Mouse (Mus musculus) thymus, postnatal 36 days (tissue): ENCODE measurements around the gene Ckm.

Experiments used
- DNase-seq, 2 experiments: peaks; one replicate each; pipeline ENCODE4 v3.0.0; 2022; ENCODE audit warnings: mixed read lengths in 2 of 2

Gene Ckm

DNA sequence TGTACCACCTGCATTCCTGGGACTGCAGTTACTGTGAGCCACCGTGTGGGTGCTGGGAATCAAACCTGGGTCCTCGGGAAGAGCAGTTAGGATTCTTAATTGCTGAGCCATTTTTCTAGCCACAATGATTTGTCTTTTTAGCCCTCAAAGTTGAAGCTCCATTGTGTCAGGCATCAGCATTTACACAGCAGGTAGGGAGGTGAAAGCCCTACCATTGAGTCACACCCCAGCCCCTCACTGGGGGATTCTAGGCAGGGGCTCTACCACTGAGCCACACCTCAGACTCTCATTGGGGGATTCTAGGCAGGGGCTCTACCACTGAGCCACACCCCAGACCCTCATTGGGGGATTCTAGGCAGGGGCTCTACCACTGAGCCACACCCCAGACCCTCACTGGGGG is 31.7 kb downstream of the Ckm start:
- no peak for DNase-seq

DNA sequence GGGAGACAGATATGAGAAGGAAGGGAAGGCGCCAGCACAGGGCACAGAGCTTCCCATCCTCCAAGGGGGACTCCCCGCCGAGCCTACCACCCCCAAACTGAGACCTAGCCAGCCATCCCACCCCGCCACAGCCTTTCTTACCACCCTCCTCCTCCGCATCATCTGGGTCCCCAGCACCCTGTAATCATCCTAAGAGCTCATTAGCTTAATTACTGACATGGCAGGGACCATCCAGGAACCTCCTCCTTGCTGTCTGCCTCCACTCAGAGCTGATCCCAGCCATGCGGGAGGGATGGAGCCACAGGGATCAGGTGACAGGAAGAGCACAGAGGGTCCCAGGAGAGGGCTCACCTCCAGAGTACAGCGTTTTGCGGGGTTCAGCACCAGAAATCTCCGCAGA is 32.5 kb downstream of the Ckm start:
- no peak for DNase-seq

DNA sequence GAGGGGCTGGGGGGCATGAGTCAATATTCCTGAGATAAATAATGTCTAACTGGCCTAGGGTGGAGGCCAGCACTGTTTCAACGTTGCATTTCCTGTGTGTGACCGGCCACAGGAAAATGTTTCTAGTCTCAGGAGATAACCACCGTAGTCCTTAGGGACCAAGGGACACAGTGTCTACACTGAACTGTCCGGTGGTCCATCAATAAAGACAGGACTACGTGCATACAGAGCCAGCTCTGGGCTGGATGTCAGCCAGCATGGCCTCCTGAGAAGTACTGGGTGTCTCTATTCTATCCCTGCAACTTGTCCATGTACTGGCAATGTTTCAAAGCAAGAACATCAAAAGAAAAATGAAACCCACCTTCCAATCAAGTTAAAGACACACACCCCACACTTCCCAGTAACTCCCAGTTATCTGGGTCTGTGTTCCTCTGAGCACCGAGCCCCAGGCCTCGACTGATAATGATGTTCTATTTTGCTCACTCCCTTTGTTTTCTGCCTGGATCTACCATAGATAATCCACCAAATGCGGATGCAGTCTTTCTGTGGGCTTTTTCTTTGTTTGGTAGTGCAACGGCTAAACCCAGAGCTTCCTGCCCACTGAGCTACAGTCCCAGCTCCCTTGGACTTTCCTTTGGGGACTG is 37.0 kb downstream of the Ckm start:
- DNase-seq, result no peak

DNA sequence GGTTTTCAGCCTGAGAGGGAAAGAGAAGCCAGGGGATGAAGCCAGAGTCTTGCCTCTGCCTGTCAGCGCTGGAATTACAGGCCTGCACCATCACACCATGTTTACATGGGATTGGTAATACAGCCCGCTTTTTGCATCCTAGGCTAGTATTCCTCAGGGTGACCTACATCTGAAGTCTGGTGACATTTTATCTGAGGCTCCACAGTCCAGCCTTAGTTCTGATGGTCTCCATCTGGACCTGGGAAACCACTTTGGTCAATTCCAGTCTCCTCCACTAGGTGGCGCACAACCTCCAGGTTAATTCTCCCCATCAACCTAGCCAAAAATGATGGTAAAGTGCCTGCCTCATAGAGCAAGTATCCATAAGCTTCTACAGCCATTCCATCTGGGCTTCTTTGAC is 38.8 kb downstream of the Ckm start:
- DNase-seq, result peak; percentile 52 to 71

DNA sequence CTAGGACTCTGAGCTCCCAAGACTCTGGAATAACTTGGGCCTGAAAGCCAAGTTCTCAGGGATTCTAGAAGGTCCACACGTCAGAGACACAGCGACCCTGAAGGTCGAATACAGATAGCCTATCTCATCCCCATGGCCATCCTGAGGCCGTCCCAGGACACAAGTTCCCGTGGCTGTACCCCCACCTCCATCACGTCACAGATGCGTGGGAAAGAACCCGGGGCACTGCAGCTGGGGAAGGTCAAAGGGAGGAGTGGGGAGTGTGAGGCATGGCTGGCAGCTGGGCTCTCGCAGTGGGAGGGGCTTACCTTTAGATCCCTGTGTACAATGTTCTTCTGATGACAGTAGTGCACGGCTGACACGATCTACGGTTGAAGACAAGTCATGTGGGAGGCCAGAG is 40.2 kb downstream of the Ckm start:
- DNase-seq, result no peak

DNA sequence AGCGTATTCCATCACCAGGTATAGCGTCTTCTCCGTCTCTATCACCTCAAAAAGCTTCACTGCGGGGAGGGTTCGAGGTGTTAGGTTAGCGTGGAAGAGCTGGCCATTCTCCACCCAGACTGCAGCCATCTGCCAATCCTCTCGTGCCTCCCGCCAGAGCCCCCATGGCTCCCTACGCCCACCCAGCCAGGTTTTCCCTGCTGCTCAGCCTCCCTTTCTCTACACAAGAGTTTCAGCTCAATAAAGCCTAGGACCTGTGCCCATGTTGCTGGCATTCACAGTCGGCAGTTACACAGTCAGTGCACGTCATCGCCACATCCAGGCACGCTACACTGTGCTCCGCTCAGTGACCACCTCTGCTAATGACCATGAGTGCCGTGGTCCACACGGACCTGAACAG is 43.1 kb downstream of the Ckm start:
- no peak for DNase-seq

DNA sequence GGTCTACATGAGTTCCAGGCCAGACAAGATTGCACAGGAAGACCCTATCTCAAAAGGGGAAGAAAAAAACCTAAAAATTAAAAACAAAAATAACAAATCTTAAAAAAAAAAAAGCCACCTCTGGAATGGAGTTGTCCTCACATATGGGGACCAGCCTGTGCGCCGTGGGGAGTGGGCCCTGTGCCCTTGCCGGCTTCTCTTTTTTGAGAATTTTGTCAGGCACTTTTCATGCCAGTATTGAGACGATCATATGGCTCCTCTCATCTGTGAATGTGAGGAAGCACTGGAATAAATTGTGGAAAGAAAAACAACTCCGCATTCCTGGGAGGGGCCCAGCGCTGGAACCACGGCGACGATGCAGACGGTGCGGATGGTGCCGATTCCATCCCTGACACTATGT is 44.6 kb downstream of the Ckm start:
- DNase-seq, result no peak

DNA sequence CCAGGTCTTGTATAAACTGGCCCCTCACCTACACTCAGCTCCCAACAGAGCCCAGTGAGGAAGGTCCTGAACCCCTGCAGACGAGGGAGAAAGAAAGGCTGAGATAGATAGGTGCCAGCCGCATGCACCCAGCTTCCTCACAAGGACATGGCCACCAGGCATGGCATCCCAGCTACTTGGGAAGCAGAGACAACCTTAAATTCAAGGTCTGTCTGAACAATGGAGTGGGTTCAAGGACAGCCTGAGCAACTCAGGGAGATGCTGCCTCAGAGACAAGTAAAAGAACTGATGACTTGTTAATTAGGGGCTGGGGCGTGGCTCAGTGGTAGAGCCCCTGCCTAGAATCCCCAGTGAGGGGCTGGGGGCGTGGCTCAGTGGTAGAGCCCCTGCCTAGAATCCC is 50.6 kb downstream of the Ckm start:
- no peak for DNase-seq

DNA sequence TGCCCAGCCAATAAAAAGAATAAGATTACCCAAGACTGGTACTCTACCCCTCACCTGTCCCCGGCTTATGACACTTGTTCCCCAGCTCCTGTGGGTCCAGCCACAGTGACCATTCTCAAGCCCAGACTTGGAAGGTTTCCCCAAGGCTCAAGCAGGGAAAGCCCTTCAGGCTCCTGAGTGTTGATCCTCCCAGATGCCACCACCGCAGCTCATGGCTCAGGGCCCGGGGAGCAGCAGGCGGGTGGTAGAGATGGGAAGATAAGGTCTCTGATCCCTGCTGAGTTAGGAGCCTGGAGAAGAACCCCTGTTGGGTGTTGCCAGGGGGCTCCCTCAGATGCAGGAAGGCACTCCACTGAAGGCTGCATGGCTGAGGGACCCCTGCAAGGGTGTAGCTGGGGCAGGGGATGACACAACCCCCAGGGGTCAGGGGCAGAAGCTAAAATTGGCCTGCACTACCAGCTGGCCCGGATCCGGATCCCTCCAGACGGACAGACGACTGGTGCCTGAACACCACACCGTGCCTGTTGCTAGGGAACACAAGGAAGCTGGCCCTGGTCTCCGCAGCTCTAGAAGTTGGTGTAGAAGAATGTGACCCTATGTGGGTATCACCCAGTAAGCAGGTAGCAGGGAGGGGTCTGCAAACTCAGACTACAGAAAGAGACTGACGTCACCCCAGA is 51.4 kb downstream of the Ckm start:
- no peak for DNase-seq

DNA sequence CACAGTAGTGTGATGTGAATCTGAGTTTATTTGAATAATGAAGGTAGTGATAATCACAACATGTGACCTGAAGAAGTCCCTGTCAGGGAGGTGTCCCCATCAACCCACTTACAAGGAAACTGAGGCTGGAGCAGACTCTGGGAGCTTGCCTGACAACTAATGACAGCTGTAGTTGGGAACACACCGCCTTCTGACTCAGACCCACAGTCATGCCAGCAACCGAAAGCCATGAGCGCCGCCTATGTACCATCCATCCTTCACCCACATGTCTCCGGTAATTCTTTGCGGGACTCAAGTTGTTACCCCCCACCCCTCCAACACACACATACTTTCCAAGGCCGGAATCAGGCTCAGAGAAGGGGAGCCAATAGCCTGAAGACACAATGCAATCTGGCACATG is 52.1 kb downstream of the Ckm start:
- no peak for DNase-seq

DNA sequence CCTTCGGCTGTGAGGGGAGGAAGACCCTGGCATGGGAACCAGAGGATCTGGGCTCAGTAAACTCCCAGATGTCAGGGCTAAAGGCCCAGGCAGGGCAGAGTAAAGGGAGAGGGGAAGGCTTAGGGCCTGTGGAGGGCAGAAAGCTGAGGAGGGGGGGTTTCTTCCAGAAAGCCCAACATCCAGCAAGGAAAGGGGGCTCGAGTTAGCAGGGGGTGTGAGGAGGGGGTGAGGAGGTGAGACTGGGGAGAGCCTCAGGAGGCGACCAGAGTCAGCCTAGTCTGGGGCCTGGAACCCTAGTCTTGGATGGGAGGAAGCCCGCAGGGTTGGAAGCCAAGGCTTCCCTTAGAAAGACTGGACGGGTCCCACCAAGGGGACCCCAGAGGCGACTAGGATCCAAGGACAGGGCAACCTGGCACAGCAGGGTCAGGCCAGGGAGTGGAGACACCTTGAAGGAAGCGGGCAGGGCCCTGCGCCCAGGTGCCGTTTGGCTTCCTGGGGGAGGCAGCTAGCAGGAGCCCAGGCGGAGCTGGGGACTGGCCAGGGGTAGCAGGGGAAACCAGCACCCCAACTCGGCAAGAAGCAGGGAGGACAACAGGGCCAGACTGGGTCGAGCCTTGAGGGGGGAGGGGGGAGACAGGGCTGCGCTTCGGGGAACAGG is 53.0 kb downstream of the Ckm start:
- DNase-seq, result no peak

DNA sequence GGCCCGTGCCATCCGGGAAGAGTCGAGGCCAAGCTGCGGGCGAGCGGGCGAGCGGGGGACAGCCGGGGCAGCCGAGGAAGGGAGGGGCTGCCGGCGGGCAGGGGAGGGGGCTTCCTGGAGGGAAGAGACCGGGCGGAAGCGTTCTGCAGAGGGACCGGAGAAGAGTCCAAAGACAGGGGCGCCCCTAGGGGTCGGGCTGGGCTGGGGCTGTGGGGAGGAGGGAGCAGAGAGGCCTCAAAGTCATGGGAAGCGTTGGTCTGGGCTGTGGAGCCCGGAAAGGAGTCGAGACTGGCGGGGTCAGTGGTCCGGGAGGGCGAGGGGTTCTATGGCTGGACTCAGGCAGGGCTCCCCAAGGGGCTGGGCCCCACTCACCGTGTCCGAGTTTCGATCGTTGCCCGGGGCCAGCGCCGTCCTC is 53.5 kb downstream of the Ckm start:
- peak; percentile 79 to 85 for DNase-seq

DNA sequence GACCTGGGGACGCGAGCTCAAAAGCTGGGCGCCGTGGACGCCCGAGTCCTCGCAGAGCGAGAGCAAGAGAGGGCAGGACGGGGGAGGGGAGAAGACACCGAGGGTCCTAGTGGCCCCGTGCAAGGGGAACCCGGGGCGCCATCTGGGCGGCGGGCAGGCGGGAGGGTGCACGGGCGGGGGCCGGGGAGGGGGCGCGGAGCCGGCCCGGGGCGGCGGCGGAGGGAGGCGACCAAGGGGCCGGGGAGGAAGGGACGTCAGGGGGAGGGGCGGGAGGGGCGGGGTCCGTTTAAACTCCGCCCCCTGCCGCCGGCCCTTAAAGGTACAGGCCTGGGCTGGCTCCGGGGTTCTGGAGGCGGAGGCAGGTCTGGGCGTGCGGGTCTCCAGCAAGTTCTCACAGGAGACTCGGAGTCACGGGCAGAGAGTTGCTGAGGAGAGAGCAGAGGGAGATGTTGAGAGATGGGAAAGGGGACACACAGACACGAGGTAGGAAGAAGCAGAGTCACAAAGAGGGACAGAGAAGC is 54.1 kb downstream of the Ckm start, which contains the start of gene Mark4:
Mark4 (minus strand) TSS at position 231 of the 521 bp plus-strand sequence.
- peak; percentile 73 to 78 for DNase-seq

DNA sequence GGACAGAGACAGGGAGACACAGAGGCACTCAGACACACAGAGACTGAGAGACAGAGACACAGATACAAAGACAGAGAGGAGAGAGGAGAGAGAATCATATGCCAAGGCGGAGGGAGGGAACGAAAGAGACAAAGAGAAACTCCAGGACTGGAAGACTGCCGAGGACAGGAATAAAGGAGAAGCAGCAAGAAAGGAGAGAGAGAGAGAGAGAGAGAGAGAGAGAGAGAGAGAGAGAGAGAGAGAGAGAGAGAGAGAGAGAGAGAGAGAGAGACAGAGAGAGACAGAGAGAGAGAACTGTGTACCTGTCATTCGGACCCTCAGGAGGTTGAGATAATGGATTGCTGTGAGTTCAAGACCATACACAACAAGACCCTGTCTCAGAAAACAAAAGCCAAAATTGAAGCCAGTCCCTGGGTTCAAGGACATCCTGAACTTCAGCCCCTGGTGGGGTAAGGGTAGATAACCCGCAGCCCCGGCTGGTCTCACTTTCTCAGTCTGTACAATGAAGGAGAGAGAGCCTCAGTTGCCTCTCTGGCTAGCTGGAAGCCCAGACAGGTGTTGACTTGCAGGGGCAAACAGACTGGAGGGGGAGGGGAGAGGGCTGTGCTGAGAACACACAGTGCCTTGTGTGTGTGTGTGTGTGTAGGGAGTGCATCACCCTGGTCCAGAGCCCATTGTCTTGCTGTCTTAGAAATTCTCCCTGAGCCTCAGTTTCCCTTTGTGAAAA is 54.7 kb downstream of the Ckm start:
- DNase-seq, result no peak

DNA sequence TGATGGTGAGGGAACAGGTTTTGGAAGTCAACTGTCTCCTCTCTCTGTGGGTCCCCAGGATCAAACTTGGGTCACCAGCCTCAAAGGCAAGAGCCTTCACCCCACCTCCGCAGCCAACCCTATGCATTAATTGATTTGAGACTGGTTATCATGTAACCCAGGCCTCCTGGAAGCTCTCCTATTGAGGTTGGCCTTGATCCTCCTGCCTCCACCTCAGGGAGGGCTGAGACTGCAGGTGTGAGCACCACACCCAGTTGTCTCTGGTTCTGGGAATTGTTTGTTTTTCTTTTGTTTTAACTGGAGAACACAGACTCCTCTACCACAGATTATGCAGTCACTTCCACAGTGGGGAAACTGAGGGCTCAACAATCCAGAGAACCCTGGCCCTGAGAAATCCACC is 55.9 kb downstream of the Ckm start:
- no peak for DNase-seq

DNA sequence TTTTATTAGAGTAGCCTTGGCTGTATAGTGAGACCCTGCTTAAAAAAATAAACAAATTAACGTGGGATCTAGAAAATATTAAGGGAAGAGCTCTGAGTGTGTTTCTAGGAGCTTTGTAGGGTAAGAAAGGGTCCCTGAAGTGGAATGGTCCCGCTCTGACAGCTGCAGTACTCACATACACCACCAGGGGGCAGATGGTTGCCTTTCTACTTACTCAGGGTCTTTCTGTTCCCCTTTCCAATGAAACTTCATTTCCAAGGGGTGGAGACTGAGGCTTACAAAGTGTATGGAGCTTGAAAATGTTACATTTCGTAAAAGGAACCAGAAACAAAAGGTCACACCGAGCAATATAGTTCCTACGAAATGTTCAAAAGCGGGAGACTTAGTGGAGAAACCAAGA is 56.9 kb downstream of the Ckm start:
- DNase-seq, result peak; percentile 52 to 69

DNA sequence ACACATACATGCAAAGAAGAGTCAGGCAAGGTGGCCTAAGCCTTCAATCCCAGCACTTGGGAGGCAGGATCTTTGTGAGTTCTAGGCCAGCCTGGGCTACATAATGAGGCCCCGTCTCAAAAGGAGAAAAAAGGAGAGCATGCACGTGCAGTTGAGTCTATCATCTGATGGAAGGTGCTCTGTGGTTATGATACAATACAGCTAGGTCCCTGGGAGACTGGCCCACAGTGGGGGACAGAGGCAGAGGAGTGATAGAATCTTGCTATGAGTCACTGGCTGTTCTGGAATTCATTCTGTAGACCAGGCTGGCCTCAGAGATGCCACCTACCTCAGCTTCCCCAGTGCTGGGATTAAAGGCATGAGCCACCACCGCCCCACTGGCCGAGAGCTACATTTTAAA is 57.9 kb downstream of the Ckm start:
- no peak for DNase-seq

DNA sequence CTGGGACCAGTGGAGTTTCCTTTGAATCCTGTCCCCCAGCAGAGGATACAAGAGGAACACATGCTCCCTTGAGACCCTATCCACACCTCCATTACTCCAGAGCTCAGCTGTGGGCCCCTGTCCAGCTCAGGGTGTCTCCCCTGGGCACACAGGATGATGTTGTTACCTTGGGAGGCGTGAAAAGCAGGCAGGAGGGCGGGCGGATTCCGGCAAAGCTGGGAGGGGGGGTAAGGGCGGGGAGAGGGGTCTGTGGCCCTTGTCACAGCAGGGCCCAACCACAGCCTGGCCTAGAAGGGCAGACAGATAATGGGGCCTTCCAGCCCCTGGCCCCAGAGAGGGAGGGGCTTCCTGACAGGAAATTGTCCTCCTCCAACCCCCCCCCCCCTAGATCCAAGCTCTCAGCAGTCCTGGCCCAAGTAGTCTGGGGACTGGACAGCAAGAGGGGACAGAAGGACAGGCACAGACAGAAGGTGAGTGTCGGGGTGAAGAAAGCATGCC is 58.4 kb downstream of the Ckm start, which contains the start of gene Exoc3l2:
Exoc3l2 (plus strand) TSS at position 448 of the 498 bp plus-strand sequence.
- no peak for DNase-seq

DNA sequence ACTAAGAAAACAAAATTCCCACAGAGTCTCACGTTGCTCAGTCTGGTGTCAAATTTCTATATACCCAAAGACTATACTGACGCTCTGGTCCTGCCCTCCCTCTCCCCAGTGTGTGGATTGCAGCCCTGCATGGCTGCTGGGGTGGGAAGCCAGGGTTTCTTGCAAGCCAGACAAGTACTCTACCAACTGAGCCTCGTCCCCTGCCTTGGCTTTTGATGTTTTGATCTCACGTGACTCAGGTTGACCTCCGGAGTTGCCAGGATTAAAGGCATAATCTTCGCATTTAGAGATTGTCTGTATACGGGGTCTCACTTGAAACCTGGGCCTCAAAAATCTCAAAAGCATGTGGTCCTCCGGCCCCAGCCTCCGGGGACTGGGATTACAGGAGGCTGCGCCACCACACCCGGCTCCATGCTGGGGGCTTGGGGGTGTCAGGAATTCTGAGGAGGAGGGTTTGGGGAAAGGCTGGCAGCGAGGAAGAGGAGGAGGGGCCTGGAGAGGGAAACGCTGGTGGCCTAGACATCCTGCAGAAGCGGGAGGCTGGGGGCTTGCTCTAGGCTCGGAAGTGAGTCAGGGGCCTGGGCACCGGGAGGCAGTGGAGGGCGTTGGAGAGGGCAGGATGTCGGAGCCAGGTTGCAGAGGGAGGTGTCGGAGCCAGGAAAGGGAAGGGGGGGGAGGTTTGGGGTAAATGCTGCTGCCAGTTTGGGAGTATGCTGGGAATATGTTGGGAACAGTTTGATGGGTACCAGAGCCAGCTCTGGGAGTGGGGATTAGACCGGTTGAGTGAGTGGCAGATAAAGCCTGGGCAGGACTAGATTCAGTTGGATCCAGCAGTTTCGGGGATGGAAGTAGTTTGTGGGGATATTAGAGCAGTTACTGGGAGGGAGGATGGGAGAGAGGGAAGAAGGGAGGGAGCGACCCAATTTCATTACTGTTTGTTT is 60.1 kb downstream of the Ckm start:
- DNase-seq, result no peak

DNA sequence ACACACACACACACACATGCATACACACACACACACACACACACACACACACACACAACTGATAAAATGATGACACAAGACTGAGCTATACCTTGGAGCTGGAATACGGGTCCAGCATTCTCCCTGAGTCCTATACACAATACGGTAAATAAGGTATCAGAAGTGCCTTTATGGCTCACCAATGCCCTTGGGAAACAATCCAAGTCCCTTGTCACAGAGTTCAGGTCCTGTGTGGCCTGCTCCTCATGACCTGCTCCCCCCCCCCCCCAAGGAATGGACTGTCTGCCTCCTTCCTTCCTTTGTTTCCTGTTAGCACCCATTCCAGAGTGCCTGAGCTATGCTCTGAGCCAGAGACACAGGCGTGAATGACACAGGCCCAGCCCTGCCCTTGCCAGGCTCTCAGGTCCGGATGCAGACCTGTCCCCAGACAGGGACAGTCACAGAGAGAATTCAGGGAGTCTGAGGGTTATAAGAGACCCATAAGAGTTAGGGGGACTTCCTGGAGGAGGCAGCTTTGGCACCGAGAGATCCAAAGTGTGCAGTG is 62.1 kb downstream of the Ckm start:
- no peak for DNase-seq

DNA sequence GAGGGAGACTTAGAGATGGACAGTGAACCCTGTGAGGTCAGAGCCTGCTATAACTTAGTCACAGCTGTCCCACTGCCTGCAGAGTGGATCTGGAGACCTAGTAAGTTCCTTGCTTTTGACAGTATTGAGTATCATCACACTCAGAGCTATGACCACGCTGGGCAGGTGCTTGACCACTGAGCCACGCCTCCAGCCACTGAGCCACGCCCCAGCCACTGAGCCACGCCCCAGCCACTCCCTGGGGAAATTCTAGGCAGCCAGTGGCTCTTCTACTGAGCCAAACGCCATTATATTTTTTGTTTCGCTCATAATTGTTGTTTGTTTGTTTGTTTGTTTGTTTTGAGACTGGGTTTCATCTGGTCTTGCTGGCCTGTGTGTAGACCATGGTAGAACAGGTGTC is 63.1 kb downstream of the Ckm start:
- DNase-seq, result no peak

DNA sequence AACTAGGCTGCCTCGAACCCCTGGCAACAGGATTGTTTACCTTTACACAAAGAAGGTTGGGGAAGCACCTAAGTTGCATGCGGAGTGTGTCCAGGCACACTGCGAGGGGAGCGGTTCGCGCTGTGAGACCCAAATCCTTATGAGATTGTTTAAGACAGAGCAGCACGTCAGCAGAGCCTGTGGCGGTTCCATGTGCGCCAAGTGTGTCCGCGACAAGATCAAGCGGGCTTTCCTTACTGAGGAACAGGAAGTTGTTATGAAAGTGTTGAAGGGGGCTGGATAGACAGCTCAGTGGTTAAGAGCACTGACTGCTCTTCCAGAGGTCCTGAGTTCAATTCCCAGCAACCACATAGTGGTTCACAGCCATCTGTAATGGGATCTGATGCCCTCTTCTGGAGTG is 63.7 kb downstream of the Ckm start:
- DNase-seq, result no peak
